Mouse (Mus musculus): ENCODE measurements around the gene Gm3424. TPM values are rescaled to one million over a fixed set of nuclear protein-coding genes. Genes with fewer than 3 reads are reported as not detected.
"Not testable (repeated sequence)": the region's sequence is repeated elsewhere in the genome, so short reads cannot be mapped to it uniquely, and the experiment has no call there.

Gene Gm3424
- not detected in 2 replicates for polyA plus RNA-seq (2012; ENCODE audit: insufficient read depth, insufficient read length, low replicate concordance, missing spikeins)

DNA sequence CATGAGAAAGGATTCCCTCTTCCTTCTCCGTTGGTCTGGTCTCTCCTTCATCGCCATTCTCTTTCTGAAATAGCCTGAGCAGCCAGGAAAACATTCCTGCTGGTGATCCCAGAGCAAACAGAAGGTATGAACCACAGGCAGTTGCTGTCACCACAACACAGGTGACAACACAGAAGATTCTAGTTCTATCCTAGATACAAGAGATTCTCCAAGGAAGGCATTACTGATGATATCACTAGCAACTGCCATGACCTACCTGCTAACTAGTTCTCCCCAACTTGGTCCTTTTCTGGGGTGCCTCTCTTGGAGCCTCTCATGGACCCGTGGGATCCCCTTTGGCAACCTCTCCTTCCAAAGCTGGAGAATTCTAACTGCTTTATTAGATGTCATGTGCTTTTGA is at the start of gene Gm3424:
Gene Gm3424 (minus strand): TSS at position 101 of the 400 bp plus-strand sequence.
- H3K4me1 ChIP-seq (ENCODE audit: control insufficient read depth, insufficient read depth, low read length); H3K4me3 ChIP-seq (ENCODE audit: insufficient read depth, low read depth, low read length); H3K27ac ChIP-seq (ENCODE audit: insufficient read depth, low read depth, low read length): not testable (repeated sequence)
- WGBS, result no CpG with 5 or more reads among the region's 3 CpGs

DNA sequence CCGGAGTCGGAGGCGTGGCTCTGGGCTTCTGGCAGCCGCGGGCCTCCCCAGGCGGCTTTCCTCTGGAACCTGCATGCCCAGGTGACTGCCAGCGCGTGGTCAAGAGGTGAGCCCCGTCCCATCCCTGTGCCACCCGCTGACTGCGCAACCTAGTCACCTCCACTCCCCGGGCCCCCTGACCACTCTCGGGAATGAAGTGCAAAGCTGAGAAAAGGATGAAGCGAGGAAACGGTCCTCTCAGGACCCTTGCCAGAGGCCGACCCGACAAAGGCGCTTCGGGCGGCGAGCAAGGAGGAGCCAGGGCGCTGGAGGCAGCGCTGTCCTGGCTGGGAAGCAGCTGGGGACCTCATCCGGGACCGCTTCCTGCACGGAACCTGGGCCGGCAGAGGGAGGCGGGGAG is 49.7 kb upstream of the Gm3424 start:
- H3K4me3 ChIP-seq (ENCODE audit: insufficient read depth, low read depth, low read length), result peak overlapping the region; percentile 47
- WGBS, result 2% methylated on average over 22 of the region's 28 CpGs
- H3K4me1 ChIP-seq (ENCODE audit: control insufficient read depth, insufficient read depth, low read length); H3K27ac ChIP-seq (ENCODE audit: insufficient read depth, low read depth, low read length): not testable (repeated sequence)

DNA sequence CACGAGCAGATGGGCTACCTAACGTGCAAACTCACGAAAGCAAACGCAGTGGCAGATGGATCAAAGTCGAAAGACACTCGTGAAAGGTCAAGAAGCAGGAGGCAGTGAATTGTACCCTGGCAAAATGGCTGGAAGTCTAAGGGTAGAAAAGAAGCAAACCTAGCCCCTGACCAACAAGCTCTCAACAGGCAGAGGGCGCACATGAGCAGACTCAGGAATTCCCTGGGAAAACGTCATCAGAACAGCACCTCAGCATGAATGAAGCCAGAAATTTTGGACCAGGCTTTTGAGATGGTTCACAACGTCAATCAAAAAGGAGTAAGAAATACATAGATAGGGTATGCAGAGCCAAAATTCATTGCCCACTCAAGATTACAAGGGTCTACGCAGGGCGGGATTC is 49.0 kb upstream of the Gm3424 start:
- 2% methylated on average over 7 of the region's 11 CpGs for WGBS
- H3K4me3 ChIP-seq (ENCODE audit: insufficient read depth, low read depth, low read length); H3K4me1 ChIP-seq (ENCODE audit: control insufficient read depth, insufficient read depth, low read length); H3K27ac ChIP-seq (ENCODE audit: insufficient read depth, low read depth, low read length): not testable (repeated sequence)

DNA sequence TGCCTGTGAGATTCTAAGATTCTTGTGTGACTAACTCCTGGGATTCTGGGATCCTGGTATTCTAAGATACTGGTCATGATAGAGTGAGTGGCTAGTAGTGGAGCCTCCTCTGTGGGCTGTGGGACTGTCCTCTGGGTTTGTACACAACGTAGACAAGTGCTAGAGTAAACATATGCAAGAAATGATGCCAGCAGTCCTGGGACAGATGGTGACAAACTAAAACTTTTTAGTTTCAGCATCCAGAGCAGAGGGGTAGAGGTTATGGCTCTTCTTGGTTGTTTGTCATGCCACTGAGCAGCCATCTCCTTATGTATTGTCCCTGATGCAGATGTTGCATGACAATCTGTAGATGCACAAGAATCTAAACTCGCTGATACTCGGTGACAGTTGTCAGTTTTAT is 25.8 kb upstream of the Gm3424 start:
- WGBS, result 84% methylated on average over 3 of the region's 3 CpGs
- H3K4me1 ChIP-seq (ENCODE audit: control insufficient read depth, insufficient read depth, low read length); H3K4me3 ChIP-seq (ENCODE audit: insufficient read depth, low read depth, low read length); H3K27ac ChIP-seq (ENCODE audit: insufficient read depth, low read depth, low read length): not testable (repeated sequence)

DNA sequence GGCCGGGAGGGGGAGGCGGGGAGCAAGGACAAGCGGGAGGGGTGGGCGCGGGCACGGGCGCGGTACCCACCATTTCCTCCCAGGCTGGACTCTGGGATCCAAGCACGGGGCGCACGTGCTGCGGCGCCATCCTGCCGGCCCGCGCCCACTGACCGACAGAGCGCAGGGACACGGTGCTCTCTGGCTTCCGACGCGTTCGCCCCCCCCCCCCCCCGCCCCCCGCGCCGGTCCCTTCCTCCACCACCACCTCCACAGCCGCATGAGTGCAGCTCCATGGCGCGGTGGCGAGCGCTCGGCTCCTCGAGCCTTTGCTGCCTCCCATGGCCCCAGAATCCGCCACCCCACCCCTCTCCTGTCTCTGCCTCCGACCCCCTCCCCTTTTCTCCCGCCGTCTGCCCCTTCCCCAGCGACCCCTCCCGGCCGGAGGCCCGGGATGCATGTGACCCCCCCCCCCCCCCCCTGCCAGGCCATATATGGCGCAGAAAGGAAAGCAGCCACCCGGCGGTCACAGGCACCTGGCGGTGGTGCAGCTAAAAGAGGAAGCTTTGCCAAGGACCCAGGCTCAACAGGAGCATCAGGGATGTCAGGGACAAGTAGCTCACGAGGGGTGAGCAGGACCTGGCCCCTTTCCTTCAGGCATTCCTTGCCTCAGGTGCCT is 17.3 kb downstream of the Gm3424 start:
- H3K27ac ChIP-seq (ENCODE audit: insufficient read depth, low read depth, low read length); H3K4me1 ChIP-seq (ENCODE audit: control insufficient read depth, insufficient read depth, low read length); H3K4me3 ChIP-seq (ENCODE audit: insufficient read depth, low read depth, low read length): not testable (repeated sequence)
- WGBS, result no CpG with 5 or more reads among the region's 47 CpGs

DNA sequence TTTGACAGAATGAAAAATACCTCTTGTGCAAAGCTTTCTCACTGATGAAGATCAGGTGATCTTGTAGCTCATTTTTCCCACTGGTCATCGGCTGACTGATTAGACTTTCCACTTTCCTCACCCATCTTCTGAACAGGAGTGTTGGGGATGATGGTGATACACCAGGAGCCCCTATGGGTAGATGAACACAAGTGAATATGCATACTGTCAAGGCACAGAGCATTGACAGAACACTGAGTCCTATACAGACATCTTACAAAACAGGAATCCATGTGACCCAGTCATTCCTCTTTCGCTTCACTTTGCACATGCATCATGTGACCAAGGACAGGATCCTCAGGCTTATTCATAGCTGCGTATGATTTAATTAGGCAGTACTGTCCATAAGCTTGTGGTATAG is 22.2 kb downstream of the Gm3424 start, which contains the start of gene Gm3383:
Gene Gm3383 (minus strand): TSS at position 101 of the 400 bp plus-strand sequence.
- not testable (repeated sequence) for H3K27ac ChIP-seq (ENCODE audit: insufficient read depth, low read depth, low read length); H3K4me1 ChIP-seq (ENCODE audit: control insufficient read depth, insufficient read depth, low read length); H3K4me3 ChIP-seq (ENCODE audit: insufficient read depth, low read depth, low read length)
- WGBS, result no CpG with 5 or more reads among the region's 3 CpGs

Other genes with a start within 250 kb of the Gm3424 start
- gene Gm8265, start 197.3 kb downstream of the Gm3424 start, polyA plus RNA-seq (2012; ENCODE audit: insufficient read depth, insufficient read length, low replicate concordance, missing spikeins), result not detected in 2 replicates
- gene Gm9603, start 142.9 kb downstream of the Gm3424 start, polyA plus RNA-seq (2012; ENCODE audit: insufficient read depth, insufficient read length, low replicate concordance, missing spikeins), result not detected in 2 replicates
- not detected in 2 replicates for gene Gm3373, start 88.8 kb downstream of the Gm3424 start, polyA plus RNA-seq (2012; ENCODE audit: insufficient read depth, insufficient read length, low replicate concordance, missing spikeins)
- not detected in 2 replicates for gene Gm3383, start 22.3 kb downstream of the Gm3424 start, polyA plus RNA-seq (2012; ENCODE audit: insufficient read depth, insufficient read length, low replicate concordance, missing spikeins)
- gene Gm8237, start 50.1 kb upstream of the Gm3424 start, polyA plus RNA-seq (2012; ENCODE audit: insufficient read depth, insufficient read length, low replicate concordance, missing spikeins), result not detected in 2 replicates
- gene Gm3248, start 131.4 kb upstream of the Gm3424 start, polyA plus RNA-seq (2012; ENCODE audit: insufficient read depth, insufficient read length, low replicate concordance, missing spikeins), result not detected in 2 replicates
- not detected in 2 replicates for gene Gm3453, start 148.8 kb upstream of the Gm3424 start, polyA plus RNA-seq (2012; ENCODE audit: insufficient read depth, insufficient read length, low replicate concordance, missing spikeins)
- gene Gm6337, start 227.9 kb upstream of the Gm3424 start, polyA plus RNA-seq (2012; ENCODE audit: insufficient read depth, insufficient read length, low replicate concordance, missing spikeins), result not detected in 2 replicates

Data from olfactory bulb, adult 2 months (tissue).